Mouse (Mus musculus) adipocyte (in vitro differentiated cells): ENCODE data around the gene Zranb3.
"Not testable (repeated sequence)": the region's sequence is repeated elsewhere in the genome, so short reads cannot be mapped to it uniquely, and the experiment has no call there.

Experiments
- DNase-seq: peaks from one replicate; pipeline ENCODE4 v3.0.0-alpha.2; 2016; ENCODE audit warnings: low spot score

Gene Zranb3

GRCm38 (mm10) chr1:128060655-128061344 is 42.0 kb downstream of the Zranb3 start:
- no peak for DNase-seq

- DNase-seq, result no peak
Observed at GRCm38 (mm10) chr1:128058625-128059024, 44.2 kb downstream of the Zranb3 start.

DNA sequence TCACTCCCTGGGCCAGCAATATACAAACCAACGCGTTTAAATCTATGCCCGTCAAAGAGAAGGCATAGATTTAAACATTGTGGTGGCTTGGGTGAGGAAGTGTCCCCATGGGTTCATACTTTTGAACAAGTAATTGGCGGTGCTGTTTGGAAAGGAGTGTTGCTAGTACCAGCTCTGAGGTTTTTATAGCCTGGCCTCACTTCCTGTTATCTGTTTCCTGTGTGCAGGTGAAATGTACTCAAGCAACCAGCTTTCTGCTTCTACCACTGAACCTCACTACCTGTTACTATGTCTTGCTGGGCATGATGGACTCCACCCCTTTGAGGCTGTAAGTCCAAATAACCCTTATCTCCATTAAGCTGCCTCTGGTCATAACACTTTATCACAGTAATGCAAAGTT is 45.6 kb downstream of the Zranb3 start:
- no peak for DNase-seq

DNA sequence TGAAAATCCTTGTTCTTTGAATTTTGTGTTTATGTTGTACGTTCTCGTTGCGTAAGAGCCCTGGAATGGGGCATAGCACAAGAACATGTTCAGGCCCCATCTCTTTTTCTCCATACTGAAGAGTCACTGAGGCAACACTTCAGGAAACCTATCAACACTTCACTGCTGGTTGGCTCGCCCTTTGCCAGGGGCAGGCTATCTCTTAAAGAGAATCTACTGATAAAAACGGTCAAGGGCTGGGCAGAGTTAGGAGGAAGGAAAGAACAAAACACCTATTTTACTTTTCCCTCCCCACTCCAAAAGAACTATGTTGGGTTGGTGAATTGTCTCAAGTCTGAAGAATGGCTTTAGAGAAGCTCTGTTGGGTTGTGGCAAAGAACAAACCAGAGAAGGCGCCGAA is 55.9 kb downstream of the Zranb3 start:
- no peak for DNase-seq

- DNase-seq, result no peak
Observed at GRCm38 (mm10) chr1:128046455-128046854, 56.4 kb downstream of the Zranb3 start.

DNA sequence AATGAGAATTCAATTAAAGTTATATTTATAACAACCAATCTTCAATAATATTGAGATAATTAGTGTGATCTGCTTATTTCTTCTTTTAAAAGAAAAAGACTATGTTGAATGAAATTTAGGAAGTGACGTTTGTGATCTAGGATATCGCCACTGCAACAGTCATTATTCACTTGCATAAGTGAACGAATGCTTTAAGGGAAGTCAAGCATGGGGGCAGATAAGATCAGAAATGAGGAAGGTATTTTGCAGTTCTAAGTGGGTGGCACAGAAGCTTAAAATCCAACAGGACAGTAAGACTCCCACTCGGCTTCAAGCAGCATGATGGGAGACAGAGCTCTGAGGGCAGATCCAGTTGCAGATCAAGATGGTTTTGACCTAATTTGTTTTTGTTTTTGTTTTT is 58.7 kb downstream of the Zranb3 start:
- DNase-seq, result no peak

DNA sequence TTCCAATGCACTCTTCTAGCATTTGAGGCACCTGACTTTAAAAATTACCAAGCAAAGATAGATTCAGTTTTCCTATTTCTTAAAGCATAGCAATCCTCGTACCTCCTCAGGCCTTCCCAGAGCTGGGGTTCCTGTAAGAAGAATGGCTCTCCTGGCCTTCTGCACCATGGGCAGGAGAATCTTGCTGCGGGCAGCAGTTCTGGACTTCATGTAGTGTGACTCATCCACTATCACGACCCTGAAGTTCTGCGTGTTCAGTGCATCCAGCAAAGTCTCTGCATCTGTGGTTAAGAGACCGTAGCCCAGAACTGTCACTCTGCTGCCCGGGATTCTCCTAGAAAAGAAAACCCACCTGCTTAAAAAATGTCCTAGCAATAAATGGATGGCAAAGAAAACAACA is 66.6 kb downstream of the Zranb3 start:
- DNase-seq, result no peak

- no peak for DNase-seq
Observed at GRCm38 (mm10) chr1:128032123-128032522, 70.7 kb downstream of the Zranb3 start.

- no peak for DNase-seq
Observed at GRCm38 (mm10) chr1:128031524-128031923, 71.3 kb downstream of the Zranb3 start.

DNA sequence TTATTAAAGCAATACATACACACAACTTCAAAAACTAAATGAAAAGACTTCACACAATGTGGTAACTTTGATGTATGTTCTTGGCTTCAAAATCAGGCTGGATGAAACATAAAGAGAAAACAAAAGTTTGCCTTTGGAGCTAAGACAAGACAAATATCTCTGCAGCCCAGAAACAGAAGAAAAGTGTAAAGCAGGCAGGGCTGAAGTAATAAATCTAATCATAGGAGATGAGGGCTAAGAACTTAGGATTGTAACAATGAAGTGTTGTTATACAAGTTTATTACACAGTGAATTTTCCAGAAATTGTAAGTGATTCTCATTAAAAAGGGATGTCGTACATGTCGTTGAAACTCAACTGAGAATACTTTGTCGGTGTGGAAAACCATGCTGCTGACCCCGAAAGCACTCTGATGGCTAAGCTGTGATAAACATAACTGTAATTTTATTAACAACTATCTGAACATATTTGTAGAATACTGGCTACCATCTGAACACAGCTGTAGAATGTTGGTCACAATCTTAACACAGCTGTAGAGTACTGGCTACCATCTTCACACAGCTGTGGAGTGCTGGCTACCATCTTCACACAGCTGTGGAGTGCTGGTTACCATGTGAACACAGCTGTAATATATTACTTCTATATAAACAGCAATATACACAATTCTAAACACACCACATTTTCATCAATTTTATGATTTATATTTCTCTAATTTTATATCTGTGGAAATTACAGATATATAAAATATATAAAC is 78.3 kb downstream of the Zranb3 start:
- DNase-seq, result no peak

DNA sequence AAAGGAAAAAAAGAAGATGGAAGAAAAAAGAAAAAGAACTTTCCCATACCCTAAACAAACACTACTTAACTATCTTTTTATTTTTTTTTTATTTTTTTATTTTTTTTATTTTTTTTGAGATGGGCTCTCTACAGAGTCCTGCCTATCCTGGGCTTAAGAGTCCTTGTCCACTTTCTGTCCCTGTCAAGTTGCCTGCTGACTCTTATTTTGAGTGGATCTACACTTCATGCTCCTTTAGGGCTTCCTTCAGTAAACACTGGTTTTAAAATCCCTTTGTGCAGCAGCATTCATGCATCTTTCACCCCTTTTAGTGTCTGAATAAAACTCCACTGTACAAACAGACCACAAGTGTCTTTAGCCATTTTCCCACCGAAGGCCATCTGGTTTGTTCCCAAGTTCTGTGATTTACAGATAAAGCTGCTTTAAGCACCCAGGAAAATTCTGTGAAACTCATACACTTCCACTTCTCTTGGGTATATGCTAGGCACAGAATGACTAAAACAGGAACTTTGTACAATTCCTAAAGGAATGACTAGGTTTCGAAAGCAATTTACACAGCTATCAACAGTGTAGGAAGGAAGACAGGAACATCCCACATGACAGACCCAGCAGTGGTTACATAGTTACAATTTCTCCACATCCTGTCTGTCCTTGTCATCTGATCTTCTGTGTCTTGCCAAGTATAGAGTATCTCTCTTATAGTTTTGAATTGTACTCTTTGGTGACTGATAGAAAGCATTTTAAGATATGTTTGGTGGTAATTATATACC is 82.7 kb downstream of the Zranb3 start:
- DNase-seq, result peak; percentile 12

GRCm38 (mm10) chr1:128016035-128016492 is 86.8 kb downstream of the Zranb3 start:
- no peak for DNase-seq

GRCm38 (mm10) chr1:128013698-128014386 is 89.0 kb downstream of the Zranb3 start:
- peak; percentile 18 for DNase-seq

GRCm38 (mm10) chr1:128009751-128010150 is 93.1 kb downstream of the Zranb3 start:
- DNase-seq, result no peak

GRCm38 (mm10) chr1:128006042-128006600 is 96.7 kb downstream of the Zranb3 start:
- DNase-seq, result not testable (repeated sequence)

- no peak for DNase-seq
Observed at GRCm38 (mm10) chr1:128004371-128004720, 98.5 kb downstream of the Zranb3 start.

GRCm38 (mm10) chr1:128003712-128004370 is 99.0 kb downstream of the Zranb3 start:
- DNase-seq, result no peak

DNA sequence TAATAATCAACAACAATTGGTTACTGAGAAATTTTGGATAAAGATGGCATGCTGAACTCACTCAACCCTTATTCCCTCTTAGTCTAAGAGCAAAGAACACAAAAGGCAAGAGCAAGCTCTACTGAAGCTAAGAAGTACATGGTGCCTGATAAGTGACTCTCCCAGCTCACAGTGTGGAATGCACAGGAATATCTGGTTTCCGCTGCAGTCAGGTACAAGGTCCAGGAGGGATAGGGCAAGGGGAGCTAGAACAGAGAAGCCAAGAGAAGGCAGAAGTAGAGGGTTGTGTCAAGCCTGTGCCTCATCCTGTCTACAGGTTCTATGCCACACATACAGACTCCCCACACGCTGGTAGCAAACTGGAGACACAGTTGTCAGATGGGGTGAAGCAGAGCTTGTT is 100.7 kb downstream of the Zranb3 start:
- no peak for DNase-seq

DNA sequence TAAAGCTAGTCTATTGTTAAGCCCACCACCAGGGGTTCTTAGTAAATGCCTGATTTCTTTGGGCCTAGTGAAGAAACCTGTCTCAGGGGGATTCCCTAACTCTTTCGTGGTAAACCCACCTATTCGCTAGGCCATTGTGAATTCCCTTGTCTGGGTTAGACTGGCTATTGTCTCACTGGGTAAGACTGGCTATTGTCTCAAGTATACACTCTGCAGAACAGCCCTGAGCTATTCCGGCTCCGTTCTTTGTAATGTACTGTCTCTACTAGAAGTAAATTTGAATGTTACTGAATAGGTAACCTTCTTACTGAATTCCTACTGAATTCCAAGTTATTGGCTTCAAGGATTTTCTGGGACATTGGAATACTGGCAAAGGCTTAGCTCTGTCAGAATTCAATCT is 101.9 kb downstream of the Zranb3 start:
- not testable (repeated sequence) for DNase-seq

DNA sequence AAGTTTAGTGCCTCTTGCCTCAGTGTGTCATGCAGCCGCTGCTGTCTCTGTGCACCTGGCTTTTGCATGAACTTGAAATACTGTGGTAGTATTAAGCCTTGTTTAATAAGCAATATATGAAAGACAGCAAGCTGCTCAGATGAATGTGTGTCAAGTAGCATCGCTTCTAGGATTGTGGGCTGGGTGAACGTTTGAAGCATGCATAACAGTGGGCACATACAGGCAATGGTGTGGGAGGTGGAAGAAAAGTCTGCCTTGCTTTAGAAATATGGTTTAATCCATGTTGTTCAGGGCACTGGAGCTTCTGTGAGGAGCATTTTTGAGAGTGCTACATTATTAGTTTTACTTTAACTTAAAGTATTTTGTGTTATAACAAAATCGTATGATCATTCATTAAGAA is 109.0 kb downstream of the Zranb3 start:
- DNase-seq, result no peak
